ENCODE assay signal across 8 mouse cellular contexts in the genomic region with DNA sequence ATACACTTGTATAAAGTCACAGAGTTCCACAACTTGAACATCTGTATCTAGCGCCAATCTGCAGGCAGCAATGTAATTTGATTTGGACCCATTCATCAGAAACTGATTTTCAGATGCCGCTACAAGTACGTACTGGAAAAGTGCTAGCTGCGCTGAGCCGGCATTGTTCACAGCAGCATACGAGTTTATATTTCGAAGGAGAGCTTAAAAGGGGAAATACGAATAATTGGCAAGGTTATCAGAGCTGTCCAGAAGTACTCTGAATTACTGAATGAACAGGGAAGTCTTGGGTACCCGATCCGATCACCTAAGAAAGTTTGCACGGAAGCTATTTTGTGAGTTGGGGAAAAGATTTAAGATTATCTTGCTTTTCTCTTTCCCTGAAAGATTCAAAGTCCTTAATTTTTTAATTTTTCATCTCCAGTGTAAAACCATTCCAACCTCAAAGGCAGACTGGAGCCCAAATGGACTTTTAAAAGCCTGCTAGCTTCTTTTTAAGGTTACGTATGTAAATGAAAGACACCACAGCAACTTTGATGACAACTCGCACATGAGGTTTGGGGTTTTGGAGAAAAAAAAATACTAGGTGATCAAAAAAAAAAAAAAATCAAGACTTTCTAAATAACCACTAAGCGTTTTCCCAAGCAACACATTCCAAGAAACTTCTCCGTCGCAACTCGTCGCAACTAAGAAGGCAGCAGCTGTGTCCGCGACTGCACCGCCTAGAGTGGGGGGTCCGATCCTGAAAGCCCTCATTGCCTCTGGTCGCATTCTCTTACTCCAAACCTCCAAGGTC. TPM values are rescaled to one million over a fixed set of nuclear protein-coding genes. Genes with fewer than 3 reads are reported as not detected.
DNase-seq lines count a peak whose midpoint lies in the region; ATAC-seq and TF ChIP-seq lines count a peak whose summit lies in the region.

No protein-coding gene starts in this region.

- no peak for TF ChIP-seq POLR2A in lung, adult 2 months (IDR thresholded peaks at IDR 0.05; ENCODE audit: borderline replicate concordance, extremely low read depth, low read depth, low read length)
- TF ChIP-seq POLR2A in myocyte (IDR thresholded peaks at IDR 0.05; ENCODE audit: insufficient read length, low read depth), result no peak

- peak overlapping the region; percentile 96 for H3ac ChIP-seq in myocyte (ENCODE audit: control insufficient read depth, insufficient read length)

- no peak for TF ChIP-seq CTCF in lung, adult 2 months (IDR thresholded peaks at IDR 0.05; ENCODE audit: insufficient read depth, low read length)

- H3K9me3 ChIP-seq in hindbrain, embryonic 16.5 days (ENCODE audit: control insufficient read depth, low read length), result no peaks in the 10 kb centered on the region

- no peaks in the 10 kb centered on the region for H3K27me3 ChIP-seq in hindbrain, embryonic 16.5 days (replicated peaks; ENCODE audit: control insufficient read depth, insufficient read depth, low read length)
- no peaks in the 10 kb centered on the region for H3K27me3 ChIP-seq in myocyte (ENCODE audit: control insufficient read depth, insufficient read depth, insufficient read length)

- H3K9ac ChIP-seq in hindbrain, embryonic 16.5 days (ENCODE audit: low read depth, low read length), result peak overlapping the region; percentile 99

- DNase-seq in lung, adult 2 months, result no peak
- no peak for DNase-seq in lung, postnatal 4 days
- DNase-seq in urinary bladder, adult 2 months (ENCODE audit: low spot score), result no peak
- no peak for DNase-seq in testis, postnatal 14 days (ENCODE audit: low spot score)
- DNase-seq in kidney, postnatal 4 days, result no peak

- WGBS in lung, adult 2 months, result 2% methylated on average over 23 of the region's 23 CpGs
- 4% methylated on average over 23 of the region's 23 CpGs for WGBS in hindbrain, embryonic 16.5 days

- H3K27ac ChIP-seq in hindbrain, embryonic 16.5 days (ENCODE audit: low read depth, low read length), result no peak overlapping the region

- H3K4me3 ChIP-seq in lung, adult 2 months (replicated peaks; ENCODE audit: extremely low read depth, low read depth, low read length), result peak overlapping the region; percentile 86
- peak overlapping the region; percentile 94 for H3K4me3 ChIP-seq in hindbrain, embryonic 16.5 days (ENCODE audit: low read length)
- peak overlapping the region; percentile 81 for H3K4me3 ChIP-seq in myocyte

- no peaks in the 10 kb centered on the region for H3K36me3 ChIP-seq in hindbrain, embryonic 16.5 days (ENCODE audit: control insufficient read depth, insufficient read depth, low read length)
- no peaks in the 10 kb centered on the region for H3K36me3 ChIP-seq in myocyte (ENCODE audit: control insufficient read depth, insufficient read depth)

- H3K79me2 ChIP-seq in myocyte (ENCODE audit: control insufficient read depth, insufficient read depth), result peaks cover 58% of the 10 kb centered on the region

- ATAC-seq in common myeloid progenitor, adult 5-6 weeks (replicated peaks; ENCODE audit: low read depth, poor library complexity, severe bottlenecking), result peak; percentile 33
- ATAC-seq in hindbrain, embryonic 16.5 days, result no peak; the same call in 1 of the 2 replicates

- H3K4me1 ChIP-seq in lung, adult 2 months (ENCODE audit: control insufficient read depth, insufficient read depth, low read length), result peaks cover 13% of the 10 kb centered on the region
- peaks cover 22% of the 10 kb centered on the region for H3K4me1 ChIP-seq in hindbrain, embryonic 16.5 days (ENCODE audit: control insufficient read depth, insufficient read depth, low read depth, low read length)

- H3K4me2 ChIP-seq in hindbrain, embryonic 16.5 days (ENCODE audit: low read length), result peak overlapping the region; percentile 84
- peak overlapping the region; percentile 79 for H3K4me2 ChIP-seq in myocyte (ENCODE audit: low read depth)

TF ChIP-seq in myocyte, 11 proteins besides CTCF, POLR2A, EP300 and RAD21:
- TF ChIP-seq REST (IDR thresholded peaks at IDR 0.05; ENCODE audit: insufficient read depth, insufficient read length), result no peak
- no peak for TF ChIP-seq POLR2AphosphoS2 (IDR thresholded peaks at IDR 0.05; ENCODE audit: insufficient read length, low read depth)
- TF ChIP-seq MYOG (IDR thresholded peaks at IDR 0.05; ENCODE audit: control insufficient read depth in 1 of 3, insufficient read depth in 1 of 3, insufficient read length in 2 of 3, low read depth in 2 of 3), result peak in 1 of 3 experiments; percentile 26

RNA-seq across cellular contexts. Expression of gene Crebbp, which starts 1.4 kb away (rescaled TPM):
- 31.8 and 43.4 TPM in 2 replicates for polyA plus RNA-seq in lung, adult 2 months (2012; rRNA removed)
- 52.6 and 55.2 TPM in 2 replicates for total RNA-seq in common myeloid progenitor, adult 5-6 weeks (2017)
- polyA plus RNA-seq in hindbrain, embryonic 16.5 days (2015; fragmentation: Nextera tagmentation; extraction: Ambion mirVana), result 30.7 and 32.1 TPM in 2 replicates
- polyA plus RNA-seq in myocyte (2012; fragmentation: generic; extraction: Trizol), result 7.1 TPM
- 7.3 and 21.3 TPM in 2 replicates for polyA plus RNA-seq in urinary bladder, adult 2 months (2012; rRNA removed)
